Mouse (Mus musculus) CH12.LX (cell line): Measurements from ENCODE around the gene Sypl2. TPM values are rescaled to one million over a fixed set of nuclear protein-coding genes. Genes with fewer than 3 reads are reported as not detected.

Experiments
- DNase-seq: peaks from one replicate; pipeline ENCODE4 v3.0.0-alpha.2; 2013; ENCODE audit errors: extremely low read depth
- H3K27ac ChIP-seq: 2 replicates; pipeline ENCODE4 v1.5.1; 2012; ENCODE audit warnings: low read depth, mild to moderate bottlenecking, control low read depth, moderate library complexity; ENCODE audit not compliant: insufficient read depth
- H3K27me3 ChIP-seq: replicated peaks from 2 replicates; pipeline ENCODE3; 2012; ENCODE audit warnings: inconsistent platforms
- H3K36me3 ChIP-seq, 2 experiments: replicated peaks in 1 of 2; 2 replicates each; pipeline versions ENCODE3 to v1.6.1; 2012; ENCODE audit warnings: inconsistent platforms in 1 of 2, low read length in 1 of 2, mild to moderate bottlenecking in 1 of 2, mixed read lengths in 1 of 2, moderate library complexity in 1 of 2; ENCODE audit not compliant: control insufficient read depth in 1 of 2, insufficient read depth in 1 of 2
- H3K4me1 ChIP-seq, 2 experiments: 2 replicates each; pipeline ENCODE4 v1.6.1; 2012; ENCODE audit warnings: inconsistent platforms in 1 of 2, moderate library complexity in 1 of 2; ENCODE audit not compliant: insufficient read depth in 2 of 2, control insufficient read depth in 1 of 2
- H3K4me2 ChIP-seq: 2 replicates; pipeline ENCODE4 v1.6.1; 2012; ENCODE audit warnings: low read depth, mild to moderate bottlenecking, control low read depth; ENCODE audit not compliant: poor library complexity, insufficient read depth, severe bottlenecking
- H3K4me3 ChIP-seq, 3 experiments: fragments of 150-350 bp in 1 of 3; sonication (generic) in 1 of 3; replicated peaks in 1 of 3; 2 replicates each; pipeline versions ENCODE3 to v1.5.1; 2011 to 2012; ENCODE audit warnings: low read depth in 2 of 3, low read length in 2 of 3, mild to moderate bottlenecking in 2 of 3, moderate library complexity in 2 of 3, control low read depth in 1 of 3, improper control_type of control experiment in 1 of 3, inconsistent platforms in 1 of 3, mixed read lengths in 1 of 3; ENCODE audit not compliant: poor library complexity in 1 of 3
- H3K79me2 ChIP-seq: replicated peaks from 2 replicates; pipeline ENCODE4 v1.6.1; 2012; ENCODE audit warnings: mild to moderate bottlenecking, moderate library complexity; ENCODE audit not compliant: control insufficient read depth, poor library complexity, insufficient read depth, severe bottlenecking; ENCODE audit errors: extremely low read depth
- H3K9ac ChIP-seq: 2 replicates; pipeline ENCODE4 v1.6.1; 2012; ENCODE audit warnings: low read depth, mild to moderate bottlenecking, control low read depth, moderate library complexity; ENCODE audit not compliant: insufficient read depth
- H3K9me3 ChIP-seq: replicated peaks from 2 replicates; pipeline ENCODE3; 2012; ENCODE audit warnings: low read length, inconsistent platforms, mixed read lengths
- BHLHE40 ChIP-seq: IDR thresholded peaks from 2 replicates; pipeline ENCODE4 v1.6.1; 2011; ENCODE audit warnings: mild to moderate bottlenecking, low read depth, low read length, improper control_type of control experiment
- CHD1 ChIP-seq: IDR thresholded peaks from 2 replicates; pipeline ENCODE4 v1.6.1; 2012; ENCODE audit warnings: low read depth, low read length, improper control_type of control experiment, inconsistent platforms
- CHD2 ChIP-seq: IDR thresholded peaks from 2 replicates; pipeline ENCODE4 v1.6.1; 2011; ENCODE audit warnings: low read length, improper control_type of control experiment
- CTCF ChIP-seq, 2 experiments: IDR thresholded peaks in 1 of 2; conservative IDR thresholded peaks in 1 of 2; 2 replicates each; pipeline ENCODE4 v1.5.1; 2011 to 2012; ENCODE audit warnings: low read depth in 2 of 2, low read length in 2 of 2, improper control_type of control experiment in 1 of 2, inconsistent platforms in 1 of 2, mild to moderate bottlenecking in 1 of 2, moderate library complexity in 1 of 2
- E2F4 ChIP-seq: IDR thresholded peaks from 2 replicates; pipeline ENCODE4 v1.6.1; 2011; ENCODE audit warnings: low read depth, low read length, improper control_type of control experiment; ENCODE audit not compliant: insufficient replicate concordance
- ELF1 ChIP-seq: IDR thresholded peaks from 2 replicates; pipeline ENCODE4 v1.6.1; 2014; ENCODE audit warnings: low read depth, mild to moderate bottlenecking, inconsistent platforms, low read length, improper control_type of control experiment
- EP300 ChIP-seq: IDR thresholded peaks from 2 replicates; pipeline ENCODE4 v1.6.1; 2011; ENCODE audit warnings: low read length, improper control_type of control experiment
- ETS1 ChIP-seq: conservative IDR thresholded peaks from 2 replicates; pipeline ENCODE4 v1.6.1; 2012; ENCODE audit warnings: low read depth, mild to moderate bottlenecking, inconsistent platforms, low read length, improper control_type of control experiment, moderate library complexity
- GABPA ChIP-seq: IDR thresholded peaks from 2 replicates; pipeline ENCODE4 v1.6.1; 2012; ENCODE audit warnings: low read depth, low read length, improper control_type of control experiment, inconsistent platforms; ENCODE audit not compliant: insufficient replicate concordance
- HCFC1 ChIP-seq: IDR thresholded peaks from 2 replicates; pipeline ENCODE4 v1.6.1; 2012; ENCODE audit warnings: low read depth, mild to moderate bottlenecking, inconsistent platforms, low read length, improper control_type of control experiment
- IRF4 ChIP-seq: IDR thresholded peaks from 2 replicates; pipeline ENCODE4 v1.6.1; 2014; ENCODE audit warnings: low read depth, mild to moderate bottlenecking, inconsistent platforms, low read length, improper control_type of control experiment
- JUN ChIP-seq: IDR thresholded peaks from 2 replicates; pipeline ENCODE4 v1.6.1; 2011; ENCODE audit warnings: low read depth, mild to moderate bottlenecking, low read length, improper control_type of control experiment, moderate library complexity; ENCODE audit not compliant: insufficient read depth
- JUND ChIP-seq: conservative IDR thresholded peaks from 2 replicates; pipeline ENCODE4 v1.6.1; 2011; ENCODE audit warnings: low read depth, low read length, improper control_type of control experiment
- KAT2A ChIP-seq: IDR thresholded peaks from 2 replicates; pipeline ENCODE4 v1.6.1; 2012; ENCODE audit warnings: low read length, improper control_type of control experiment, inconsistent platforms; ENCODE audit not compliant: insufficient replicate concordance
- MAFK ChIP-seq: IDR thresholded peaks from 2 replicates; pipeline ENCODE4 v1.6.1; 2011; ENCODE audit warnings: low read length, improper control_type of control experiment; ENCODE audit not compliant: insufficient replicate concordance
- MAX ChIP-seq: IDR thresholded peaks from 2 replicates; pipeline ENCODE4 v1.6.1; 2011; ENCODE audit warnings: low read length, improper control_type of control experiment
- MAZ ChIP-seq: IDR thresholded peaks from 2 replicates; pipeline ENCODE4 v1.6.1; 2012; ENCODE audit warnings: low read depth, mild to moderate bottlenecking, inconsistent platforms, low read length, improper control_type of control experiment, moderate library complexity
- MEF2A ChIP-seq: IDR thresholded peaks from 2 replicates; pipeline ENCODE4 v1.6.1; 2014; ENCODE audit warnings: low read depth, mild to moderate bottlenecking, inconsistent platforms, low read length, improper control_type of control experiment, borderline replicate concordance
- MXI1 ChIP-seq: IDR thresholded peaks from 2 replicates; pipeline ENCODE4 v1.6.1; 2011; ENCODE audit warnings: mild to moderate bottlenecking, low read depth, low read length, improper control_type of control experiment
- MYC ChIP-seq: IDR thresholded peaks from 2 replicates; pipeline ENCODE4 v1.6.1; 2011; ENCODE audit warnings: low read depth, mild to moderate bottlenecking, improper control_type of control experiment, low read length
- NELFE ChIP-seq: IDR thresholded peaks from 2 replicates; pipeline ENCODE4 v1.6.1; 2011; ENCODE audit warnings: low read depth, low read length, improper control_type of control experiment
- NRF1 ChIP-seq: IDR thresholded peaks from 2 replicates; pipeline ENCODE4 v1.6.1; 2014; ENCODE audit warnings: low read depth, mild to moderate bottlenecking, inconsistent platforms, low read length, improper control_type of control experiment, moderate library complexity
- PAX5 ChIP-seq: IDR thresholded peaks from 2 replicates; pipeline ENCODE4 v1.6.1; 2012; ENCODE audit warnings: low read length, inconsistent platforms, mixed read lengths
- POLR2A ChIP-seq: IDR thresholded peaks from 2 replicates; pipeline ENCODE4 v1.6.1; 2011; ENCODE audit warnings: low read depth, mild to moderate bottlenecking, improper control_type of control experiment, low read length
- POLR2AphosphoS2 ChIP-seq: IDR thresholded peaks from 2 replicates; pipeline ENCODE4 v1.6.1; 2011; ENCODE audit warnings: low read depth, low read length, improper control_type of control experiment
- RAD21 ChIP-seq: IDR thresholded peaks from 2 replicates; pipeline ENCODE4 v1.6.1; 2011; ENCODE audit warnings: low read depth, mild to moderate bottlenecking, low read length, improper control_type of control experiment, moderate library complexity
- RCOR1 ChIP-seq: conservative IDR thresholded peaks from 2 replicates; pipeline ENCODE4 v1.6.1; 2012; ENCODE audit warnings: low read depth, mild to moderate bottlenecking, inconsistent platforms, low read length, improper control_type of control experiment
- SIN3A ChIP-seq: IDR thresholded peaks from 2 replicates; pipeline ENCODE4 v1.6.1; 2012; ENCODE audit warnings: low read length, improper control_type of control experiment, inconsistent platforms
- SMC3 ChIP-seq: IDR thresholded peaks from 2 replicates; pipeline ENCODE4 v1.6.1; 2011; ENCODE audit warnings: low read depth, low read length, improper control_type of control experiment
- TBP ChIP-seq: conservative IDR thresholded peaks from 2 replicates; pipeline ENCODE4 v1.6.1; 2011; ENCODE audit warnings: low read depth, low read length, improper control_type of control experiment
- TCF12 ChIP-seq: IDR thresholded peaks from 2 replicates; pipeline ENCODE4 v1.6.1; 2014; ENCODE audit warnings: low read depth, mild to moderate bottlenecking, inconsistent platforms, low read length, improper control_type of control experiment
- UBTF ChIP-seq: IDR thresholded peaks from 2 replicates; pipeline ENCODE4 v1.6.1; 2012; ENCODE audit warnings: low read depth, mild to moderate bottlenecking, inconsistent platforms, low read length, improper control_type of control experiment, moderate library complexity
- USF1 ChIP-seq: IDR thresholded peaks from 2 replicates; pipeline ENCODE4 v1.6.1; 2014; ENCODE audit warnings: low read depth, mild to moderate bottlenecking, inconsistent platforms, low read length, improper control_type of control experiment
- USF2 ChIP-seq: conservative IDR thresholded peaks from 2 replicates; pipeline ENCODE4 v1.6.1; 2011; ENCODE audit warnings: low read depth, low read length, improper control_type of control experiment
- ZC3H11A ChIP-seq: IDR thresholded peaks from 2 replicates; pipeline ENCODE4 v1.6.1; 2012; ENCODE audit warnings: low read depth, mild to moderate bottlenecking, inconsistent platforms, low read length, improper control_type of control experiment
- ZKSCAN1 ChIP-seq: IDR thresholded peaks from 2 replicates; pipeline ENCODE4 v1.6.1; 2012; ENCODE audit warnings: low read depth, inconsistent platforms, low read length, improper control_type of control experiment, borderline replicate concordance
- ZMIZ1 ChIP-seq: IDR thresholded peaks from 2 replicates; pipeline ENCODE4 v1.6.1; 2012; ENCODE audit warnings: low read depth, mild to moderate bottlenecking, inconsistent platforms, low read length, improper control_type of control experiment
- ZNF384 ChIP-seq: IDR thresholded peaks from 2 replicates; pipeline ENCODE4 v1.6.1; 2012; ENCODE audit warnings: low read depth, low read length, improper control_type of control experiment, inconsistent platforms
- dilution Hi-C: fragments of 300-500 bp; cut with MboI; formaldehyde crosslinking; loops from 2 replicates; pipeline ENCODE4 v1.14.3; 2020; ENCODE audit warnings: low sequenced_read_pairs; ENCODE audit not compliant: extremely low pct_unique_long_range_greater_than_20kb, extremely low pct_ligation_motif_present
- in situ Hi-C: fragments of 300-500 bp; cut with MboI; formaldehyde crosslinking; loops from 3 replicates; pipeline ENCODE4 v1.14.3; 2019; ENCODE audit warnings: low sequenced_read_pairs, low pct_ligation_motif_present, low pct_unique_long_range_greater_than_20kb, mixed read lengths
- polyA plus RNA-seq: library from polyadenylated mRNA; unstranded; fragments of >175 nt; gene quantifications from 2 replicates; pipeline ENCODE4 v1.2.1, GENCODE M21; 2012; ENCODE audit warnings: low read depth; ENCODE audit not compliant: insufficient read length
- total RNA-seq, 2 experiments: library from RNA; depleted of rRNA; stranded (reverse); fragments of 300-350 nt in 1 of 2; fragments of >200 nt in 1 of 2; gene quantifications; 2 replicates each; pipeline ENCODE4 v1.2.3; 2012 to 2014

Gene Sypl2
- total and polyA plus RNA-seq, 3 experiments: not detected

DNA sequence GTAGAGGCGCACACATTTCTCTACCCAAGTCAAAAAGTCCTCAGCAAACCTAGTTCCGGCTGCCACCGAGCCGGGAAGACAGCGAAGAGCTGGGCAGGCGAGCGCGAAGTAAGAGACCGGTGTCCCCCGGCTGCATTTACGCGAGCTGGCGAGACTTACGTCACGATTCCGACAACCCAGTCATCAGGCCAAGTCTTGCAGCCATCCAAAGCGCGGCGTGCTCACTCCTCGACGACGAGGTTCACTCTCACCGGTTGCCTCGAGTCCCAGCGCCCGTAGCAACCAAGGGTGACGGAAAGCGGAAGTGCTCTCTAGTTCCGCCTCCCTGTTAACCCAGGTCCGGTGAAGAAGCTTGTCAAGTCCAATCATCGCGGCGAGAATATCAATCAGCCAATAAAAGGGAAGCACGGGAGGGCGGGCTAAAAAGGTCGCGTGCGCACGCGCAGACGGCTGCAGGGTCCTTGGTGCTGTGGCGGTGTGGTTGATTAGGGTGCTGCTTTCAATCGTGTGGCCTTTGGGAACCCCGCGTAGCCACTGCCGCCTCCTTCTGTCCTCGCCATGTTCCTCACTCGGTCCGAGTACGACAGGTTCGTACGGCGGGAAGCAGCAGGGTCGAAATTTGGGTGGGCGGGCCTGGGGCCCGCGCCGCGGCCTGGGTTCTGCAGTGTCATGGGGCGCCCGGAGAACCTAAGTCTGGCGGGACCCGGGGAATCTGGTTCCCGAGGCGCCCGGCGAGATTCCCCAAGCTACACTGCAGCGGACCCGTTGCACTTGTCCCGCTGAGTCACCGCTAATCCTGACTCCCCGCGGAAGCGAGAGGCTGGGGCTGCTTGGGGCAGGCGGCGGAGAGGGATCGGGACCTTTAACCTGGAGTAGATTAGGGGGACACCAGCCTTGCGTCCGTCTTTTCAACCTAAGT, 30.5 kb upstream of the Sypl2 start, which contains the start of gene Psma5:
Gene Psma5, plus strand, starts transcription at position 208 of the 919 bp plus-strand sequence.
- dilution Hi-C loops: no loop called here
- TF ChIP-seq RCOR1 (no peak), CTCF (conservative IDR thresholded peaks at IDR 0.05 in 1 of 2, IDR thresholded peaks at IDR 0.05 in 1 of 2; ENCODE audit: low read depth in 2 of 2, low read length in 2 of 2) (no peak), E2F4 (no peak), USF2 (no peak), TBP (no peak; the same call in 1 of the 2 replicates), ELF1 (peak; percentile 94), SMC3 (no peak), ZMIZ1 (peak; percentile 52), MAX (peak; percentile 95), PAX5 (no peak), USF1 (no peak), IRF4 (peak; percentile 49; the same call in 1 of the 2 replicates), MEF2A (no peak), JUN (no peak), ZNF384 (no peak), TCF12 (peak; percentile 66), CHD2 (peak; percentile 94), GABPA (0 out of 2 replicates have a peak, but pooled peaks have one; percentile 35), SIN3A (peak; percentile 97), NRF1 (peak; percentile 87), ZKSCAN1 (no peak), POLR2A (peak; percentile 83), RAD21 (no peak), NELFE (peak; percentile 65; the same call in 1 of the 2 replicates), CHD1 (no peak), MAZ (no peak), BHLHE40 (peak; percentile 85), ETS1 (peak; percentile 60), MXI1 (peak; percentile 95), ZC3H11A (no peak), HCFC1 (peak; percentile 86), KAT2A (peak; percentile 79; the same call in 1 of the 2 replicates), JUND (no peak), POLR2AphosphoS2 (no peak), MAFK (peak; percentile 17; the same call in 1 of the 2 replicates), UBTF (peak; percentile 70; the same call in 1 of the 2 replicates), MYC (peak; percentile 86; the same call in 1 of the 2 replicates), EP300 (no peak)
- TF ChIP-seq, all 38 proteins: peak for 19
- in situ Hi-C loops: loop anchor here (10.0 kb wide), 1 partner anchor 92 kb away; no protein-coding TSS in a partner anchor

More for the DNA sequence above, 30.5 kb upstream of the Sypl2 start, which contains the start of gene Psma5:
- H3K9me3 ChIP-seq: no peaks in the 10 kb centered on the region
- DNase-seq: peak; percentile 99
- peaks cover 40% of the 10 kb centered on the region for H3K79me2 ChIP-seq
- H3K4me1 ChIP-seq: peaks cover 0 to 24% of the 10 kb centered on the region in 2 experiments; a peak in 2 of 4 replicates
- peak within 1 kb of the TSS; percentile 44 for H3K27ac ChIP-seq
- H3K9ac ChIP-seq: peak within 1 kb of the TSS; percentile 87
- no peaks in the 10 kb centered on the region for H3K27me3 ChIP-seq
- H3K36me3 ChIP-seq: peaks cover 7 to 24% of the 10 kb centered on the region in 2 experiments
- H3K4me3 ChIP-seq: peak within 1 kb of the TSS; percentile 78 to 94 (median 91)
- peak within 1 kb of the TSS; percentile 41; the same call in 1 of the 2 replicates for H3K4me2 ChIP-seq
